Mouse (Mus musculus): ENCODE results near the gene D630003M21Rik. TPM values are rescaled to one million over a fixed set of nuclear protein-coding genes. Genes with fewer than 3 reads are reported as not detected.

D630003M21Rik gene
- total RNA-seq (2021): 1 to 10 TPM; 7.0 to 7.4 TPM
- long read RNA-seq, experiment 1, partial matches to known transcripts: 2 of 6 reads
- long read RNA-seq, experiment 1, other reads (novel, unspliced or antisense): 2 of 6 reads
- long read RNA-seq, experiment 2, transcript D630003M21Rik-201 (14 exons, 3,910 nt): major isoform, 6 of 11 reads
- long read RNA-seq, experiment 2, partial matches to known transcripts: 2 of 11 reads
- long read RNA-seq, experiment 2, other reads (novel, unspliced or antisense): 3 of 11 reads

- peak; percentile 42 to 49 for DNase-seq
- intact Hi-C loops (cut with DNase I): no loop called here
Measured at GRCm38 (mm10) chr2:158228670-158229502, at the start of gene D630003M21Rik. D630003M21Rik (minus strand) TSS chr2:158229222.

GRCm38 (mm10) chr2:158276878-158277277 lies 47.9 kb upstream of the D630003M21Rik start:
- intact Hi-C loops (cut with DNase I): no loop called here
- DNase-seq: no peak

DNA sequence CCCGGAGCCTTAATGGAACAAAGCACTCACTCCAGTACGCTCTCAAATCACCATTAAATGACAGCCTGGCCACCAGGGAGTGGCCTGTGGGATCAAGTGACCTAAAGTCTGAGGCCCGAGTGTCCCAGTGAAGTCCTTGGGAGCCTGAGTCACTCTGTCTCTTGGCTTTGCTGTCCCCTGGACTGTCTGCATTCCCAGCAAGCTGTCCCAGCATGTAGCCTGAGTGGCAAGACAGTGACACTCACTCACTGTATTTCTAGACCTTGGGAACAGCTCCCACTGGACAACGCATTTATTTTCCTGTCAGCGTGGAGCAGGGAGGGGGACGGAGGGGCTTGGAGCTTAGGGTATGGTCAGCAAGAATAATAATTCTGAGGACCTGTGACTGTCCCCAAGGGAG lies 47.4 kb upstream of the D630003M21Rik start:
- no peak for DNase-seq
- intact Hi-C loops (cut with DNase I): no loop called here

DNA sequence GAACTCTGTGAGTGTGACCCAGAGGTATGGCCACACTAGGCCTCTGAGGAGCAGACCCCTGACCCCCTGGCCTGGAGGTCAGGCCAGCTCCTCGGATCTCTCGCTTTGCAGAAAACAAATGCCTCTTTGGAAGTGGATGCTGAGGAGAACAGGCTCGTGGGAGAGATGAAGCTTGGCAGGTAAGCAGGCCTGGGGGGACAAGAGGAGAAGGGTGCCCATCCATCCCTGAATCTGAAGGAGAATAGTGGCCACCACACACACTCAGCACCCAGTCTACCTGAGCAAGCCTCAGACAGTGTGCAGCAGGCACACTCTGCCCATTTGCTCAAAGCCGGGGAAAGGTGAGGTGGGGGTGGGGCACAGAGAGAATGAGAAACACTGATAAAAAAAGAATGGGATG lies 46.8 kb upstream of the D630003M21Rik start:
- DNase-seq: no peak
- intact Hi-C loops (cut with DNase I): no loop called here

GRCm38 (mm10) chr2:158275349-158275748 lies 46.3 kb upstream of the D630003M21Rik start:
- no peak for DNase-seq
- intact Hi-C loops (cut with DNase I): no loop called here

- intact Hi-C loops (cut with DNase I): no loop called here
- no peak for DNase-seq
Measured at GRCm38 (mm10) chr2:158273646-158274045, 44.6 kb upstream of the D630003M21Rik start.

DNA sequence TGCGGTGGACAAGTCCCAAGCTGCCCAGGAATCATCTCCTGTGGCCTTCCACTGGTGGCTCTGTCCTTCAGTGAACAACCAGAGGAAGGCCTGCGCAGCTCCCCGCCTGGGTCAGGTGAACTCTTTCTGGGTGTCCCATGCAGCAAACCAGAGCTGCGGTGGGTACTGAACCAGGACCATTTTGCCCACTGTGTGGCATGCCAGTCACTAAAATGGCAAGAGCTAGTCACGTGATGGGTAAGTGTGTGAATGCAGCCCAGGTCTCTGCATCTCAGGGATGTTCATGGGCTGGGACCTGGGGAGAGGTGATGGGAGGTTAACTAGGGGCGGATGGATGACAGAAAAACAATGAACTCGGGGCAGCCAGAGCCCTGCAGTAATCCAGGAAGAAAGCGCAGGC lies 41.0 kb upstream of the D630003M21Rik start:
- DNase-seq: no peak
- intact Hi-C loops (cut with DNase I): no loop called here

- intact Hi-C loops (cut with DNase I): no loop called here
- DNase-seq: no peak
Measured at GRCm38 (mm10) chr2:158264877-158265276, 35.9 kb upstream of the D630003M21Rik start.

GRCm38 (mm10) chr2:158259498-158259897 lies 30.5 kb upstream of the D630003M21Rik start:
- intact Hi-C loops (cut with DNase I): no loop called here
- DNase-seq: no peak

- intact Hi-C loops (cut with DNase I): loop anchor here (1.0 kb wide), 1 partner anchor 50 kb away; no protein-coding TSS in a partner anchor
- DNase-seq: peak; percentile 66 to 81
Measured at GRCm38 (mm10) chr2:158258781-158259180, 29.8 kb upstream of the D630003M21Rik start.

GRCm38 (mm10) chr2:158258005-158258418 lies 29.0 kb upstream of the D630003M21Rik start, which contains the start of gene Bpi:
Bpi (plus strand) TSS chr2:158258094.
- no peak for DNase-seq
- intact Hi-C loops (cut with DNase I): loop anchor here (1.0 kb wide), 1 partner anchor 50 kb away; no protein-coding TSS in a partner anchor

DNA sequence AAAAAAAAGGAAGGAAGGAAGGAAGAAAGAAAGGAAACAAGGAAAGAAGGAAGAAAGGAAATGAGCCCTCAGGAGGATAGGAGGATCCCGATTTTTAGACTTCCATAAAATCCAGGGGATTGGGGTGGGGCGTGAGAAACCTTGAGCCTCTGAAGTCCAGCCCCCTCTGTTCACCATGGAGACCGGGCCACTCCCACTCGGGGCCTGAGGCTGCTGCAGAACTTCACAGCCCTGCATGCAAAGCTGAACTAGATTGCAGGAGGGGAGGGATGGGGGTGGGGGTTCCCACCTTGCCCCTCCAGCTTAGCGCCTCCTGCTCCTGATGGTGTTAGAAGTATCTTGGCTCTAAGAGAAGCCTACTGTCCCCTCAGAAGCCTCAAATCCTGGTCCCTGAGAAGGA lies 27.9 kb upstream of the D630003M21Rik start:
- intact Hi-C loops (cut with DNase I): no loop called here
- DNase-seq: peak; percentile 40 to 51

DNA sequence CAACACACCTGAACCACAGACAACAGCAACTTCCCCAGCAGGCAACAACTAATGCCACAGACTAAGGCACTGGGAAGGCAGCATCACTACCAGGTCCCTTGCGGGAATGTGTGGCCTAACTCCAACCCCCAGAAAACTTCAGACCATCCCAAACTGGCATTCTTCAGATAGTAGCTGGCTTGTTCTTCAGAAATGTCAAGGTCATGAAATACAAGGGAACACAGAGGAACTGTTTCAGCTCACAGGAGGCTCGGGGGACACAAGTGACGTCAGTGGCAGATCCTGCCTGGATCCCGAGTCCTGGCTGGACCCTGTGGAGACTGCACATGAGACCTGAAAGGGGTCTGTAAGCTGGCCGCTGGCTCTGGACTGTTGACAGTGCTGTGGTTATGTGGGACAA lies 24.8 kb upstream of the D630003M21Rik start:
- intact Hi-C loops (cut with DNase I): no loop called here
- no peak for DNase-seq

DNA sequence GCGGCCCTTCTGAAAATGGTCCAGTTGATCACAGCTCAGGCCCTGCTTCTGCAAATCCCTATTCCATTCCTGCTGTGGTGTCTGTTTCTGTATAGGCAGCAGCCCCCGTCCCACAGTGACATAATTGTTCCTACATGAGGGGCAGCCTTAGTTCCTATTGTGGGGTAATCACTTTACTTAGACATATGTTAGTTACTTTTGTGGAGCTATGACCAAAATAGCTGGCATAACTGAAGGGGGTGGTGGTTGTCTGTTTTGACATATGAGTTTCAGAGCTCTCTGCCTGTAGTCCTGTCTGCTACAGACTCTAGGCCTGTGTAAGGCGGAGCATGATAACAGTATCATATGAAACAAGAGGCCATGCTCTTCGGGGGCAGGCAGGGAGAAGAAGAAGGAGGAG lies 21.5 kb upstream of the D630003M21Rik start:
- no peak for DNase-seq
- intact Hi-C loops (cut with DNase I): no loop called here

DNA sequence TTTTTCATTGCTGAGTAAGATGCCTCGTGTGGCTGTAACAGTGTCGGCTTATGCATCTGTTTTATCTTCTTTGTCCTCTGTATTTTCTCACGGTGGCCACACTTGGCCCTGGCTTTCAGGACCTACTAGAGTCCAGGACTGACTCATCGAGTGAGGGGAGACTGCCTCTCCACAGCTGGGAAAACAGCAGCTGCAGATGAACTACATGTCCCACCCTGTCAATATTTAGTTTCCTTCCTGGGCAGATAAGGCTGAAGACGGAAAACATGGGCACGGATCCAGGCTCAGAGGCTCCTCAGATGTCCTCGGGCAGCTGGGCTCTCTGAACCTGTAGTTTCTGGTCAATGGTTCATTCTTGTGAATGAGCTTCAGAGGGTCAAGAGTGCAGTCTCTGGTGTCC lies 19.3 kb upstream of the D630003M21Rik start:
- intact Hi-C loops (cut with DNase I): no loop called here
- DNase-seq: peak; percentile 75 to 77

DNA sequence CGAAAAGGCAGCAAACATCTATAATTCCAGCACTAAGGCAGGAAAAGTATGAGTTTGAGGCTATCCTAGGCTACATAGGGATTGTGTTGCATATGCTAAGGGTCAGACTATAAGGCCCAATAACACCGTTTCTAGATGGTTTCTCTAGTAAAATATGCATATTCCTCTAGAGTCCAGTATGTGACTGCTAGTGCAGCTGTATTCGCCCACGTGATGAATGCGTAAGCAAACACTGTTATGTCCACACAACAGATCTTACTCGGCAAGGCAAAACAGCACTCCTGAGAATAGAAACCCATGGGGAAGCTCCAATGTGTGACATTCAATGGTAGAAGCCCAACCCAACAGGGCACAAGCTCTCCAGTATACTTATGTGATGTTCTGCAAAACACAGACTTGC lies 18.8 kb upstream of the D630003M21Rik start:
- intact Hi-C loops (cut with DNase I): no loop called here
- no peak for DNase-seq

- intact Hi-C loops (cut with DNase I): no loop called here
- no peak for DNase-seq
Measured at GRCm38 (mm10) chr2:158245072-158245817, 16.2 kb upstream of the D630003M21Rik start.

GRCm38 (mm10) chr2:158243129-158243870 lies 14.3 kb upstream of the D630003M21Rik start:
- intact Hi-C loops (cut with DNase I): no loop called here
- peak; percentile 64 to 65 for DNase-seq

GRCm38 (mm10) chr2:158242170-158242896 lies 13.3 kb upstream of the D630003M21Rik start:
- peak; percentile 45 to 51 for DNase-seq
- intact Hi-C loops (cut with DNase I): no loop called here

All from heart, postnatal 14 days (tissue).